ENCODE assay signal across 7 mouse cellular contexts in genomic region chr11:107859288-107859687, GRCm38 (mm10). TPM values are rescaled to one million over a fixed set of nuclear protein-coding genes. Genes with fewer than 3 reads are reported as not detected.
DNase-seq lines count a peak whose midpoint lies in the region; ATAC-seq and TF ChIP-seq lines count a peak whose summit lies in the region.

No protein-coding gene starts in this region.

- TF ChIP-seq CTCF in liver, adult 2 months (IDR thresholded peaks at IDR 0.05; ENCODE audit: low read depth, low read length) = peak; percentile 66

- no peaks in the 10 kb centered on the region; the same call in 1 of the 2 replicates for H3K27me3 ChIP-seq in liver, adult 2 months (ENCODE audit: control insufficient read depth, insufficient read depth, low read length)
- H3K27me3 ChIP-seq in liver, embryonic 11.5 days (replicated peaks; ENCODE audit: control insufficient read depth, insufficient read depth, low read length) = no peaks in the 10 kb centered on the region
- H3K27me3 ChIP-seq in limb, embryonic 11.5 days (ENCODE audit: control insufficient read depth, insufficient read depth, low read length) = no peaks in the 10 kb centered on the region

- TF ChIP-seq POLR2A in liver, adult 2 months (IDR thresholded peaks at IDR 0.05; ENCODE audit: extremely low read depth, insufficient read depth, low read length) = no peak

- H3K9me3 ChIP-seq in liver, embryonic 11.5 days (ENCODE audit: control insufficient read depth, low read length) = no peaks in the 10 kb centered on the region
- H3K9me3 ChIP-seq in limb, embryonic 11.5 days (ENCODE audit: control insufficient read depth, low read length) = no peaks in the 10 kb centered on the region

- peak; percentile 52 for DNase-seq in liver, adult 2 months (ENCODE audit: extremely low read depth, low read depth, low spot score)
- no peak for DNase-seq in liver, embryonic 11.5 days (ENCODE audit: low spot score)
- DNase-seq in NIH3T3 (ENCODE audit: low read depth) = peak; percentile 83
- peak; percentile 51 to 62 for DNase-seq in cerebellum, adult 18-20 months
- peak; percentile 68 for DNase-seq in limb, embryonic 11.5 days (ENCODE audit: low spot score)
- peak; percentile 73 to 76 for DNase-seq in right cerebral cortex, postnatal 10 days (ENCODE audit: low spot score in 2 of 2)

- H3K36me3 ChIP-seq in liver, adult 2 months (ENCODE audit: control insufficient read depth, insufficient read depth, low read length) = no peaks in the 10 kb centered on the region
- no peaks in the 10 kb centered on the region for H3K36me3 ChIP-seq in liver, embryonic 11.5 days (ENCODE audit: control insufficient read depth, insufficient read depth, low read length)
- no peaks in the 10 kb centered on the region for H3K36me3 ChIP-seq in limb, embryonic 11.5 days (ENCODE audit: control insufficient read depth, insufficient read depth, low read length)

- 17% methylated on average over 7 of the region's 7 CpGs for WGBS in liver, adult 2 months
- WGBS in liver, embryonic 11.5 days = 19% methylated on average over 7 of the region's 7 CpGs
- WGBS in limb, embryonic 11.5 days = 30% methylated on average over 7 of the region's 7 CpGs

- ATAC-seq in liver, embryonic 11.5 days (replicated peaks; ENCODE audit: low FRiP score) = no peak
- ATAC-seq in granulocyte monocyte progenitor cell, adult 5-6 weeks (replicated peaks; ENCODE audit: poor library complexity, severe bottlenecking) = peak; percentile 59; the same call in 1 of the 2 replicates
- ATAC-seq in limb, embryonic 11.5 days (ENCODE audit: insufficient number of reproducible peaks, low FRiP score, low TSS enrichment, low read depth) = no peak

- no peaks in the 10 kb centered on the region for H3K4me1 ChIP-seq in liver, adult 2 months (ENCODE audit: control insufficient read depth, insufficient read depth, low read length)
- H3K4me1 ChIP-seq in liver, embryonic 11.5 days (replicated peaks; ENCODE audit: control insufficient read depth, insufficient read depth, low read length) = no peaks in the 10 kb centered on the region
- no peaks in the 10 kb centered on the region for H3K4me1 ChIP-seq in limb, embryonic 11.5 days (ENCODE audit: control insufficient read depth, insufficient read depth, low read length)

- H3K79me2 ChIP-seq in liver, adult 2 months (ENCODE audit: control insufficient read depth, insufficient read depth, low read length) = no peaks in the 10 kb centered on the region

- H3K4me2 ChIP-seq in liver, embryonic 11.5 days = no peak overlapping the region
- H3K4me2 ChIP-seq in limb, embryonic 11.5 days (ENCODE audit: low read depth, severe bottlenecking) = no peak overlapping the region

- H3K9ac ChIP-seq in liver, adult 2 months (ENCODE audit: low read depth, low read length) = no peak overlapping the region
- no peak overlapping the region for H3K9ac ChIP-seq in liver, embryonic 11.5 days (ENCODE audit: low read depth, low read length)
- no peak overlapping the region for H3K9ac ChIP-seq in limb, embryonic 11.5 days (ENCODE audit: low read length)

- no peak overlapping the region for H3K4me3 ChIP-seq in liver, adult 2 months (ENCODE audit: insufficient read depth, low read depth, low read length)
- no peak overlapping the region for H3K4me3 ChIP-seq in liver, embryonic 11.5 days (ENCODE audit: low read depth, low read length)
- H3K4me3 ChIP-seq in limb, embryonic 11.5 days (ENCODE audit: low read depth, low read length) = no peak overlapping the region

- no peak overlapping the region for H3K27ac ChIP-seq in liver, adult 2 months (replicated peaks; ENCODE audit: insufficient read depth, low read depth, low read length)
- no peak overlapping the region for H3K27ac ChIP-seq in liver, embryonic 11.5 days (ENCODE audit: low read depth, low read length)
- no peak overlapping the region for H3K27ac ChIP-seq in limb, embryonic 11.5 days (replicated peaks; ENCODE audit: low read depth, low read length)

RNA-seq across cellular contexts. Expression of gene Cacng5, which starts 55.6 kb away (rescaled TPM):
- not detected in 2 replicates for total RNA-seq in liver, adult 2 months (2014; rRNA removed)
- not detected in 2 replicates for polyA plus RNA-seq in liver, adult 2 months (2012; rRNA removed)
- polyA plus RNA-seq in liver, embryonic 11.5 days (2014; fragmentation: Nextera tagmentation; extraction: Ambion mirVana) = 0.70 TPM in 2 replicates
- not detected in 2 replicates for total RNA-seq in granulocyte monocyte progenitor cell, adult 5-6 weeks (2014; fragmentation: Nextera tagmentation)
- not detected in 2 replicates for total RNA-seq in granulocyte monocyte progenitor cell, adult 5-6 weeks (2017)
- polyA plus RNA-seq in limb, embryonic 11.5 days (2014; fragmentation: Nextera tagmentation; extraction: Ambion mirVana) = 0.07 and 0.14 TPM in 2 replicates
